Mouse (Mus musculus): ENCODE results near the gene Acadvl.
A peak's percentile ranks its signal among the peaks of the same experiment; 100 is the strongest.
"Not testable (repeated sequence)": the region's sequence is repeated elsewhere in the genome, so short reads cannot be mapped to it uniquely, and the experiment has no call there.

Acadvl gene

GRCm38 (mm10) chr11:70028401-70029129 is 13.4 kb upstream of the Acadvl start:
- DNase-seq (ENCODE audit: extremely low read depth, insufficient read length, low spot score) = no peak

GRCm38 (mm10) chr11:70027397-70027796 is 12.2 kb upstream of the Acadvl start:
- no peak for DNase-seq (ENCODE audit: extremely low read depth, insufficient read length, low spot score)

- no peak for DNase-seq (ENCODE audit: extremely low read depth, insufficient read length, low spot score)
Measured at GRCm38 (mm10) chr11:70026689-70027088, 11.5 kb upstream of the Acadvl start.

- DNase-seq (ENCODE audit: extremely low read depth, insufficient read length, low spot score) = no peak
Measured at GRCm38 (mm10) chr11:70024151-70024514, 8.9 kb upstream of the Acadvl start.

GRCm38 (mm10) chr11:70023481-70024150 is 8.4 kb upstream of the Acadvl start:
- no peak for DNase-seq (ENCODE audit: extremely low read depth, insufficient read length, low spot score)

GRCm38 (mm10) chr11:70021264-70022132 is 6.3 kb upstream of the Acadvl start:
- peak; percentile 95 for DNase-seq (ENCODE audit: extremely low read depth, insufficient read length, low spot score)

GRCm38 (mm10) chr11:70020731-70021263 is 5.6 kb upstream of the Acadvl start:
- DNase-seq (ENCODE audit: extremely low read depth, insufficient read length, low spot score) = peak; percentile 67

- DNase-seq (ENCODE audit: extremely low read depth, insufficient read length, low spot score) = no peak
Measured at GRCm38 (mm10) chr11:70020022-70020631, 4.9 kb upstream of the Acadvl start.

GRCm38 (mm10) chr11:70019495-70020021 is 4.3 kb upstream of the Acadvl start:
- no peak for DNase-seq (ENCODE audit: extremely low read depth, insufficient read length, low spot score)

- peak; percentile 46 for DNase-seq (ENCODE audit: extremely low read depth, insufficient read length, low spot score)
Measured at GRCm38 (mm10) chr11:70018131-70018990, 3.1 kb upstream of the Acadvl start.

- no peak for DNase-seq (ENCODE audit: extremely low read depth, insufficient read length, low spot score)
Measured at GRCm38 (mm10) chr11:70017199-70017767, 2.1 kb upstream of the Acadvl start.

GRCm38 (mm10) chr11:70016669-70017068 is 1.5 kb upstream of the Acadvl start, which contains the start of gene Dlg4:
Gene Dlg4, plus strand, starts transcription at chr11:70016942.
- DNase-seq (ENCODE audit: extremely low read depth, insufficient read length, low spot score) = no peak

GRCm38 (mm10) chr11:70016177-70016576 is 966 bp upstream of the Acadvl start:
- not testable (repeated sequence) for DNase-seq (ENCODE audit: extremely low read depth, insufficient read length, low spot score)

GRCm38 (mm10) chr11:70015677-70016076 is 466 bp upstream of the Acadvl start:
- no peak for DNase-seq (ENCODE audit: extremely low read depth, insufficient read length, low spot score)

GRCm38 (mm10) chr11:70014051-70014450 is 1.2 kb downstream of the Acadvl start:
- no peak for DNase-seq (ENCODE audit: extremely low read depth, insufficient read length, low spot score)

- DNase-seq (ENCODE audit: extremely low read depth, insufficient read length, low spot score) = no peak
Measured at GRCm38 (mm10) chr11:70013408-70013807, 1.8 kb downstream of the Acadvl start.

- no peak for DNase-seq (ENCODE audit: extremely low read depth, insufficient read length, low spot score)
Measured at GRCm38 (mm10) chr11:70012931-70013330, 2.3 kb downstream of the Acadvl start.

- DNase-seq (ENCODE audit: extremely low read depth, insufficient read length, low spot score) = no peak
Measured at GRCm38 (mm10) chr11:70010961-70011360, 4.2 kb downstream of the Acadvl start.

GRCm38 (mm10) chr11:70010548-70010947 is 4.7 kb downstream of the Acadvl start:
- DNase-seq (ENCODE audit: extremely low read depth, insufficient read length, low spot score) = no peak

Measured in 3134 (cell line).